Comparison of ENCODE assay signal across 8 mouse cellular contexts in the genomic region with DNA sequence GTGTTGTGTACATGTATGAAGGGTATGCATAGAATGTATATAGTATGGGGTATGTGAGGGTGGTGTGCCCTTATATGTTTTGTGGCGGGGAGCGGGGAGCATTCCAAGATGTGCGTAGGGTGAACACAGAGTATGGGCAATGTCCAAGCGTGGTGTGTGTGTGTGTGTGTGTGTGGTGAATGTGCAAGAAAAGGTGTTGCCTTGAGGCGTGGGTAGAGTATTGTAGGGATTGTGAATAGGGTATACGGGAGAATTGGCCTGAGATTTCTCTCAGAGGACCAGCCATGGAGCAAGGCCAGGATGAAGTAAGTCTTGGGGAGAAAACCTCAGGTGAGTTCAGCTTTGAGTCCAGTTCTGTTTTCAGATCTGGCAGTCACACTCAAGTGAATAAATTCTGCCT. TPM values are rescaled to one million over a fixed set of nuclear protein-coding genes. Genes with fewer than 3 reads are reported as not detected.
A peak's percentile ranks its signal among the peaks of the same experiment; 100 is the strongest.
DNase-seq lines count a peak whose midpoint lies in the region; ATAC-seq and TF ChIP-seq lines count a peak whose summit lies in the region.

No protein-coding gene starts in this region.

- no peak for TF ChIP-seq CTCF in cerebellum, adult 2 months (IDR thresholded peaks at IDR 0.05; ENCODE audit: borderline replicate concordance, insufficient read depth, low read depth, low read length)

- no peak for TF ChIP-seq POLR2A in cerebellum, adult 2 months (IDR thresholded peaks at IDR 0.05; ENCODE audit: borderline replicate concordance, insufficient read depth, low read length)
- no peak for TF ChIP-seq POLR2A in limb, embryonic 14.5 days (IDR thresholded peaks at IDR 0.05; ENCODE audit: borderline replicate concordance, extremely low read depth, insufficient read depth, insufficient read length)

- peak overlapping the region; percentile 83 for H3K4me3 ChIP-seq in cerebellum, adult 2 months (replicated peaks; ENCODE audit: insufficient read depth, low read depth, low read length)
- H3K4me3 ChIP-seq in neural tube, embryonic 11.5 days (ENCODE audit: low read depth, low read length) = peak overlapping the region; percentile 26
- peak overlapping the region; percentile 52 for H3K4me3 ChIP-seq in limb, embryonic 14.5 days (replicated peaks; ENCODE audit: low read length)
- peak overlapping the region; percentile 56 for H3K4me3 ChIP-seq in stomach, embryonic 16.5 days (replicated peaks; ENCODE audit: low read length)

- peak overlapping the region; percentile 44 for H3K4me2 ChIP-seq in neural tube, embryonic 11.5 days (ENCODE audit: low read depth)
- H3K4me2 ChIP-seq in limb, embryonic 14.5 days (replicated peaks; ENCODE audit: low read depth, low read length, severe bottlenecking) = peak overlapping the region; percentile 94
- peak overlapping the region; percentile 78 for H3K4me2 ChIP-seq in stomach, embryonic 16.5 days (ENCODE audit: low read depth, low read length)

- no peak for ATAC-seq in neural tube, embryonic 11.5 days (ENCODE audit: insufficient read depth, low FRiP score, low TSS enrichment)
- ATAC-seq in limb, embryonic 14.5 days (ENCODE audit: low FRiP score, low read depth) = no peak
- no peak for ATAC-seq in stomach, embryonic 16.5 days (ENCODE audit: insufficient read depth, low FRiP score)

- no peaks in the 10 kb centered on the region for H3K27me3 ChIP-seq in cerebellum, adult 2 months (ENCODE audit: control insufficient read depth, insufficient read depth, low read length)
- peaks cover 78% of the 10 kb centered on the region for H3K27me3 ChIP-seq in neural tube, embryonic 11.5 days (ENCODE audit: control insufficient read depth, insufficient read depth, low read length)
- peaks cover 85% of the 10 kb centered on the region for H3K27me3 ChIP-seq in limb, embryonic 14.5 days (ENCODE audit: control insufficient read depth, insufficient read depth, low read length)
- H3K27me3 ChIP-seq in stomach, embryonic 16.5 days (ENCODE audit: control insufficient read depth, insufficient read depth, low read length) = peaks cover 88% of the 10 kb centered on the region

- H3K4me1 ChIP-seq in cerebellum, adult 2 months (ENCODE audit: control insufficient read depth, insufficient read depth, low read length) = peaks cover 7% of the 10 kb centered on the region; the same call in 1 of the 2 replicates
- H3K4me1 ChIP-seq in neural tube, embryonic 11.5 days (ENCODE audit: control insufficient read depth, insufficient read depth, low read length) = peaks cover 17% of the 10 kb centered on the region
- peaks cover 15% of the 10 kb centered on the region for H3K4me1 ChIP-seq in limb, embryonic 14.5 days (ENCODE audit: control insufficient read depth, insufficient read depth, low read length)
- H3K4me1 ChIP-seq in stomach, embryonic 16.5 days (ENCODE audit: control insufficient read depth, insufficient read depth, low read length) = peaks cover 20% of the 10 kb centered on the region

- H3K27ac ChIP-seq in cerebellum, adult 2 months (ENCODE audit: insufficient read depth, low read length) = peak overlapping the region; percentile 28; the same call in 1 of the 2 replicates
- no peak overlapping the region for H3K27ac ChIP-seq in neural tube, embryonic 11.5 days (ENCODE audit: low read depth, low read length)
- H3K27ac ChIP-seq in limb, embryonic 14.5 days (replicated peaks; ENCODE audit: low read depth, low read length) = no peak overlapping the region
- no peak overlapping the region for H3K27ac ChIP-seq in stomach, embryonic 16.5 days (ENCODE audit: low read length)

- 3% methylated on average over 6 of the region's 6 CpGs for WGBS in cerebellum, adult 2 months
- WGBS in neural tube, embryonic 11.5 days = 3% methylated on average over 6 of the region's 6 CpGs
- WGBS in limb, embryonic 14.5 days = 9% methylated on average over 6 of the region's 6 CpGs
- WGBS in stomach, embryonic 16.5 days = 10% methylated on average over 6 of the region's 6 CpGs

- H3K9me3 ChIP-seq in neural tube, embryonic 11.5 days (ENCODE audit: control insufficient read depth, low read length) = no peaks in the 10 kb centered on the region
- no peaks in the 10 kb centered on the region for H3K9me3 ChIP-seq in limb, embryonic 14.5 days (ENCODE audit: control insufficient read depth, low read length)
- no peaks in the 10 kb centered on the region for H3K9me3 ChIP-seq in stomach, embryonic 16.5 days (replicated peaks; ENCODE audit: control insufficient read depth, low read length)

- H3K36me3 ChIP-seq in neural tube, embryonic 11.5 days (ENCODE audit: control insufficient read depth, insufficient read depth, low read length) = no peaks in the 10 kb centered on the region
- H3K36me3 ChIP-seq in limb, embryonic 14.5 days (ENCODE audit: control insufficient read depth, insufficient read depth, low read length) = no peaks in the 10 kb centered on the region
- no peaks in the 10 kb centered on the region for H3K36me3 ChIP-seq in stomach, embryonic 16.5 days (ENCODE audit: control insufficient read depth, insufficient read depth, low read length)

- no peak overlapping the region for H3K9ac ChIP-seq in neural tube, embryonic 11.5 days (ENCODE audit: low read length)
- H3K9ac ChIP-seq in limb, embryonic 14.5 days (ENCODE audit: low read depth, low read length, severe bottlenecking) = no peak overlapping the region
- H3K9ac ChIP-seq in stomach, embryonic 16.5 days (ENCODE audit: low read length) = no peak overlapping the region

- DNase-seq in cerebellum, adult 2 months = no peak
- no peak for DNase-seq in cerebellum, adult 8-10 months
- no peak for DNase-seq in neural tube, embryonic 11.5 days (ENCODE audit: low spot score)
- no peak for DNase-seq in neural tube, embryonic 10.5 days (ENCODE audit: extremely low spot score, low spot score)
- no peak for DNase-seq in limb, embryonic 14.5 days (ENCODE audit: low spot score)
- DNase-seq in embryo, embryonic 11 days = no peak
- no peak for DNase-seq in cerebellum, adult 9-11 months

RNA-seq across cellular contexts. Expression of a gene that starts 0.7 kb away (rescaled TPM):
- polyA plus RNA-seq in cerebellum, adult 2 months (2012; rRNA removed) = 12.5 and 13.9 TPM in 2 replicates
- 0.26 and 0.28 TPM in 2 replicates for polyA plus RNA-seq in neural tube, embryonic 11.5 days (2014; fragmentation: Nextera tagmentation; extraction: Ambion mirVana)
- 0.45 and 0.65 TPM in 2 replicates for polyA plus RNA-seq in limb, embryonic 14.5 days (2012; rRNA removed)
- polyA plus RNA-seq in limb, embryonic 14.5 days (2014; fragmentation: Nextera tagmentation; extraction: Ambion mirVana) = 0.14 and 0.52 TPM in 2 replicates
- 0.12 TPM in 1 of 2 replicates, not detected in the other for polyA plus RNA-seq in stomach, embryonic 16.5 days (2015; fragmentation: Nextera tagmentation; extraction: Ambion mirVana)

RNA-seq across cellular contexts. Expression of a gene that starts 19.7 kb away (rescaled TPM):
- 0.33 and 0.38 TPM in 2 replicates for polyA plus RNA-seq in cerebellum, adult 2 months (2012; rRNA removed)
- 0.19 and 0.26 TPM in 2 replicates for polyA plus RNA-seq in neural tube, embryonic 11.5 days (2014; fragmentation: Nextera tagmentation; extraction: Ambion mirVana)
- polyA plus RNA-seq in limb, embryonic 14.5 days (2012; rRNA removed) = 0.03 TPM in 1 of 2 replicates, not detected in the other
- 0.17 TPM in 1 of 2 replicates, not detected in the other for polyA plus RNA-seq in limb, embryonic 14.5 days (2014; fragmentation: Nextera tagmentation; extraction: Ambion mirVana)
- 0.34 and 0.59 TPM in 2 replicates for polyA plus RNA-seq in stomach, embryonic 16.5 days (2015; fragmentation: Nextera tagmentation; extraction: Ambion mirVana)

RNA-seq across cellular contexts. Expression of a gene that starts 56.0 kb away (rescaled TPM):
- polyA plus RNA-seq in cerebellum, adult 2 months (2012; rRNA removed) = 8.9 and 9.3 TPM in 2 replicates
- 2.5 and 3.6 TPM in 2 replicates for polyA plus RNA-seq in neural tube, embryonic 11.5 days (2014; fragmentation: Nextera tagmentation; extraction: Ambion mirVana)
- polyA plus RNA-seq in limb, embryonic 14.5 days (2012; rRNA removed) = 5.8 and 6.0 TPM in 2 replicates
- polyA plus RNA-seq in limb, embryonic 14.5 days (2014; fragmentation: Nextera tagmentation; extraction: Ambion mirVana) = 2.4 TPM in 2 replicates
- 8.0 and 8.8 TPM in 2 replicates for polyA plus RNA-seq in stomach, embryonic 16.5 days (2015; fragmentation: Nextera tagmentation; extraction: Ambion mirVana)

Comparison
In these comparisons a context has a peak if more than half of its experiments do, and no peak if none do; other contexts are left out.
1. H3K4me3 ChIP-seq: peak in every context shown above with its lines; median percentile 83 in cerebellum, adult 2 months; 56 in stomach, embryonic 16.5 days; 52 in limb, embryonic 14.5 days; 26 in neural tube, embryonic 11.5 days.
2. H3K4me2 ChIP-seq: peak in every context shown above with its lines; median percentile 94 in limb, embryonic 14.5 days; 78 in stomach, embryonic 16.5 days; 44 in neural tube, embryonic 11.5 days.